Mouse (Mus musculus): ENCODE results near the gene Siglecg. TPM values are rescaled to one million over a fixed set of nuclear protein-coding genes. Genes with fewer than 3 reads are reported as not detected.

The Siglecg gene
- polyA plus RNA-seq, 1 experiment = 2.0 TPM

- DNase-seq (ENCODE audit: low spot score) = no peak
Measured at GRCm38 (mm10) chr7:43442684-43443083, 34.7 kb downstream of the Siglecg start.

GRCm38 (mm10) chr7:43443126-43443916, 35.3 kb downstream of the Siglecg start:
- DNase-seq (ENCODE audit: low spot score) = peak; percentile 70

GRCm38 (mm10) chr7:43443917-43444293, 35.9 kb downstream of the Siglecg start, which contains the start of the genes Etfb and Gm45233:
Gene Etfb (plus strand): TSS chr7:43444083.
Gene Gm45233 (plus strand): TSS chr7:43444128.
- DNase-seq (ENCODE audit: low spot score) = peak; percentile 82

GRCm38 (mm10) chr7:43447801-43448200, 39.8 kb downstream of the Siglecg start:
- DNase-seq (ENCODE audit: low spot score) = no peak

DNA sequence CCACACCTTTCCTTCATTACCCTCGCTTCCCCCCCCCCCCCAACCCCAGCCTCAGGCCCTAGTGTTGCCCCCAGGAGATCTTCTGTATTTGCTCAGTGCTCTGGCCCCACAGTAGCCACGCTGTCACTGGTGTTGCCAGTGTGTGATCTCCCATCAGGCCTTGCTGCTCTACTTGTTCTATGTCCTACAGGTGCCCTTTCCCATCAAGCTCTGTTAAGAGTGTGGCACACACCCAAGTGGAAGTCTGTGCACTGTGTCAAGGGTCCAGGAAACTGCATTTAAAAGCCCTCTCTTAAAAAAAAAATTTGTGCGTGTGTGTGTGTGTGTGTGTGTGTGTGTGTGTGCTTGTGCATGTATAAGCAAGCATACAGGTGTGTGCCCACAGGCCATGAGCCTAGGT, 40.2 kb downstream of the Siglecg start:
- DNase-seq (ENCODE audit: low spot score) = no peak

- no peak for DNase-seq (ENCODE audit: low spot score)
Measured at GRCm38 (mm10) chr7:43449811-43450210, 41.8 kb downstream of the Siglecg start.

GRCm38 (mm10) chr7:43451726-43452125, 43.7 kb downstream of the Siglecg start:
- no peak for DNase-seq (ENCODE audit: low spot score)

- DNase-seq (ENCODE audit: low spot score) = no peak
Measured at GRCm38 (mm10) chr7:43452609-43453008, 44.6 kb downstream of the Siglecg start.

DNA sequence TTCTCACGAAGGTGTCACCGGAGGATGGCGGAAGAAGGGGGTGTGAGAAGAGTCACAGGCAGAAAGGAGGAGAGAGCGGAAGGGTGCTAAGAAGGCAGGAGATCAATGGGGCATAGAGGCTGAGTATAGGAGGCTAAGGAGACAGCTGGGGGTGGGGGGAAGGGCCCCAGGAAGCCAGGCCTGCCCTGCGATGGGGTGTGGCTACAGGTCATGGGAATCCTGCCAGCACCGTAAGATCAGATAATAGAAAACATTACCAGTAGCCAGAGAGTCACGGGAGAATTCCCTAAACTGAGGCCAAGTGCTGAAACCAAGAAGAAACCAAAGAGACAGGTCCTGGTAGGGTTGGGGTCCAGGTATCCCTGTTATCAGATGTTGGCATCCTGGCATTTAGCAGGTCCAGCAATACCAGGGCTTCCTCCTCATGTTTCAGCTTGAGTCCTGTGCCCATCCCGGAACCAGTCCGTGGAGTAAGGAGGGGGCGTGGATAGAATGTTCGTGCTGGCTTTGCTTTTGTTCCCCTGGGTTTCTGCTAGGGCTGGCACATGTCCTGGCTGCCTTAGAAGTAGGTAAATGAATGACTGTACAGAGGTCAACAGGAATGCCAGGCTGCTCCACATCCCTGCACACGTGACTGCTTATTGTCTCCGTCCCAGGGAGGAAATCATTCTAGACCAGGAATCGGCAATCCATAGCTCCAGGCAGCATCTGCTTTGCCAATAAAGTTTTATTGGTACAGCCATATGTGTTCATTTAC, 45.8 kb downstream of the Siglecg start:
- DNase-seq (ENCODE audit: low spot score) = no peak

- DNase-seq (ENCODE audit: low spot score) = no peak
Measured at GRCm38 (mm10) chr7:43454371-43454770, 46.4 kb downstream of the Siglecg start.

DNA sequence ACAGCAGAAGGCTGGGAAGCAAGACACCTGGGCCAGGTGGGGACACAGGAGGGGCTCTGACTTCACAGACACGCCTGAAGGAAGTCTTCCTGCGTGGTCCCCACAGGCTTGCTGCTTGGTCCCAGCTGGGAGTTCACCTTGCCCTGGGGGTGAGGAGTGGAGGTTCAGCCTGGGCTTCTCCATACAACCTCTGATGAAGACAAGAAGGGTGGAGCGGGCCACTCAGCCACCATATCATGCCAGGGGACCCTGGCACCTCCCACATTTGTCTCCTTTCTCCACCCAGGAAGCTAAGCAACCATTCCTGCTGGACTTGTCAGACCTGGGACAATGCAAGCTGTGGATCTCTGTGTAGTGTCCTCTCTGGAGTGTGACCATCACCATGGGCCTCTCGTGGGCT, 54.8 kb downstream of the Siglecg start, which contains the start of gene Vsig10l:
Gene Vsig10l, plus strand, starts transcription at position 301 of the 400 bp plus-strand sequence.
- no peak for DNase-seq (ENCODE audit: low spot score)

DNA sequence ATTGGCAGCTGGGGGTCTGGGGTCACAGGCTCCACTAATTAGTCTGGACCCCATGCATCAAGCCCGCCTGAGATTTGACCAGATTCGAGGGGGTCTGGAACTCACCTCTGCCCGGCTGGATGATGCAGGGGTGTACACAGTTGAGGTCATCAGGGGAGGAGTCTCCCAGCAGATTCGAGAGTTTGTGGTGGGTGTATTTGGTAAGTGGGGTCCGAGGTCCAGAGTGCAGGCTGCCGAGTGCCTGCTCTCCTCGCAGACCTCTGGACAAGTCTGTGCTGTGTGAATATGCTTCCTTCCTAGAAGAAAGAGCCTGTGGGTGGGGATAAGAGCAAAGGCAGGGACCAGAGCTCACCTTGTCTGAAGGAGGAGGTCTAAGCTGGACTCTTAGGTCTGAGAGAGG, 56.0 kb downstream of the Siglecg start:
- DNase-seq (ENCODE audit: low spot score) = no peak

DNA sequence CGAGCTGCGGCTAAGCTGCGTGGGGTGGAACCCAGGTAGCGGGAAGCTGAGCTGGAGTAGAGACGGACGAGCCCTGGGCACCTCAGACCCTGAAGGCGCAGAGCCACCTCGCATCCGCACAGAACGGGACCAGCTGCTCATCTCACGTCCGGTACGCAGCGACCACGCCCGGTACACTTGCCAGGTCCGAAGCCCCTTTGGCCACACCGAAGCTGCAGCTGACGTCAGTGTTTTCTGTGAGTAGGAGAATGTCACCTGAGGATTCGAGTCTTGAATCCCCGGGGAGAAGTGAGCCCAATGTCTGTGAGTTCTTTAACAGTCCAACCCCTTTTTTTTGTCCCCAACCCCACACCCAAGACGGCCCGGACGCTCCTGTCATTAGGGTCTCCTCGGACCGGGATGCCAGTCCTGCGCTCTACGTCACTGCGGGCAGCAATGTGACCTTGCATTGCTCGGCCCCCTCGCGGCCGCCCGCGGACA, 56.9 kb downstream of the Siglecg start:
- DNase-seq (ENCODE audit: low spot score) = no peak

GRCm38 (mm10) chr7:43465344-43466098, 57.5 kb downstream of the Siglecg start:
- DNase-seq (ENCODE audit: low spot score) = peak; percentile 58

GRCm38 (mm10) chr7:43466099-43466694, 58.2 kb downstream of the Siglecg start:
- peak; percentile 71 for DNase-seq (ENCODE audit: low spot score)

Other genes starting within 250 kb of the Siglecg start
- 11.9 and 13.1 TPM in 2 replicates for gene Zfp715, start 94.9 kb upstream of the Siglecg start, polyA plus RNA-seq (2012; rRNA removed)
- 0.30 and 0.50 TPM in 2 replicates for gene Siglecf, start 56.9 kb upstream of the Siglecg start, polyA plus RNA-seq (2012; rRNA removed)
- not detected in 2 replicates for gene Lim2, start 19.5 kb downstream of the Siglecg start, polyA plus RNA-seq (2012; rRNA removed)
- 4.0 and 4.4 TPM in 2 replicates for gene Nkg7, start 28.9 kb downstream of the Siglecg start, polyA plus RNA-seq (2012; rRNA removed)
- not detected in 2 replicates for gene Cldnd2, start 32.6 kb downstream of the Siglecg start, polyA plus RNA-seq (2012; rRNA removed)
- gene Etfb, start 35.9 kb downstream of the Siglecg start, polyA plus RNA-seq (2012; rRNA removed) = 244 and 246 TPM in 2 replicates
- 0.12 and 0.56 TPM in 2 replicates for gene Gm45233, start 35.9 kb downstream of the Siglecg start, polyA plus RNA-seq (2012; rRNA removed)
- gene Vsig10l, start 54.9 kb downstream of the Siglecg start, polyA plus RNA-seq (2012; rRNA removed) = 2.7 and 3.1 TPM in 2 replicates
- gene Iglon5, start 81.9 kb downstream of the Siglecg start, polyA plus RNA-seq (2012; rRNA removed) = 3.7 and 7.2 TPM in 2 replicates
- gene 4931406B18Rik, start 97.7 kb downstream of the Siglecg start, polyA plus RNA-seq (2012; rRNA removed) = not detected in 2 replicates
- gene Cd33, start 136.2 kb downstream of the Siglecg start, polyA plus RNA-seq (2012; rRNA removed) = 5.9 and 7.2 TPM in 2 replicates
- gene Zfp658, start 154.1 kb downstream of the Siglecg start, polyA plus RNA-seq (2012; rRNA removed) = 4.0 and 4.3 TPM in 2 replicates
- gene Zfp719, start 171.4 kb downstream of the Siglecg start, polyA plus RNA-seq (2012; rRNA removed) = 6.8 and 7.1 TPM in 2 replicates
- gene Zfp819, start 199.0 kb downstream of the Siglecg start, polyA plus RNA-seq (2012; rRNA removed) = 0.03 TPM in 1 of 2 replicates, not detected in the other
- gene Ceacam18, start 226.5 kb downstream of the Siglecg start, polyA plus RNA-seq (2012; rRNA removed) = not detected in 2 replicates